Mouse (Mus musculus) cortical plate, adult 2 months (tissue): ENCODE measurements around the gene Prx. TPM values are rescaled to one million over a fixed set of nuclear protein-coding genes. Genes with fewer than 3 reads are reported as not detected.

Source experiments
- H3K27ac ChIP-seq: fragments of 200-500 bp; 2 replicates; pipeline ENCODE4 v1.5.1; 2012; ENCODE audit warnings: low read length, control low read depth, inconsistent platforms; ENCODE audit not compliant: insufficient read depth
- H3K4me1 ChIP-seq: fragments of 200-500 bp; 2 replicates; pipeline ENCODE4 v1.6.1; 2011; ENCODE audit warnings: low read length; ENCODE audit not compliant: control insufficient read depth, insufficient read depth
- H3K4me3 ChIP-seq: fragments of 200-500 bp; 2 replicates; pipeline ENCODE4 v1.5.1; 2011; ENCODE audit warnings: mild to moderate bottlenecking, low read length, control low read depth; ENCODE audit not compliant: insufficient read depth
- CTCF ChIP-seq: fragments of 200-500 bp; IDR thresholded peaks from 2 replicates; pipeline ENCODE4 v1.5.1; 2011; ENCODE audit warnings: mild to moderate bottlenecking, control low read depth, low read length; ENCODE audit not compliant: insufficient read depth; ENCODE audit errors: extremely low read depth
- POLR2A ChIP-seq: fragments of 200-500 bp; IDR thresholded peaks from 2 replicates; pipeline ENCODE4 v1.6.1; 2011; ENCODE audit warnings: mild to moderate bottlenecking, low read length, control low read depth; ENCODE audit not compliant: insufficient read depth; ENCODE audit errors: extremely low read depth
- polyA plus RNA-seq: library from polyadenylated mRNA; depleted of rRNA; stranded (reverse); fragments of >200 nt; gene quantifications from 2 replicates; pipeline ENCODE4 v1.2.3, GENCODE M21; 2012

Gene Prx
- polyA plus RNA-seq, 1 experiment = 0.29 TPM

- TF ChIP-seq POLR2A = peak; percentile 23; the same call in 1 of the 2 replicates
- no peak for TF ChIP-seq CTCF
- H3K27ac ChIP-seq = peak overlapping the region; percentile 45; the same call in 1 of the 2 replicates
- no peak overlapping the region for H3K4me3 ChIP-seq
- peaks cover 4% of the 10 kb centered on the region; the same call in 1 of the 2 replicates for H3K4me1 ChIP-seq
These were observed 32.6 kb downstream of the Prx start for GRCm38 (mm10) chr7:27531707-27532106.

- peak overlapping the region; percentile 45 for H3K27ac ChIP-seq
- no peak overlapping the region for H3K4me3 ChIP-seq
These were observed 33.4 kb downstream of the Prx start for GRCm38 (mm10) chr7:27532480-27533050.

GRCm38 (mm10) chr7:27535386-27535785 lies 36.3 kb downstream of the Prx start:
- Histone ChIP-seq H3K4me3 (no peak overlapping the region), H3K27ac (no peak overlapping the region), H3K4me1 (peaks cover 7% of the 10 kb centered on the region)
- no peak for TF ChIP-seq CTCF
- TF ChIP-seq POLR2A = no peak

More at GRCm38 (mm10) chr7:27532480-27533050, 33.4 kb downstream of the Prx start:
- peaks cover 4% of the 10 kb centered on the region; the same call in 1 of the 2 replicates for H3K4me1 ChIP-seq
- TF ChIP-seq POLR2A = no peak
- TF ChIP-seq CTCF = no peak

GRCm38 (mm10) chr7:27536618-27537017 lies 37.5 kb downstream of the Prx start:
- Histone ChIP-seq H3K4me3 (no peak overlapping the region), H3K27ac (no peak overlapping the region), H3K4me1 (peaks cover 7% of the 10 kb centered on the region)
- TF ChIP-seq POLR2A (no peak), CTCF (no peak)

- TF ChIP-seq CTCF = no peak
- TF ChIP-seq POLR2A = no peak
- no peak overlapping the region for H3K27ac ChIP-seq
- H3K4me3 ChIP-seq = no peak overlapping the region
- peaks cover 4% of the 10 kb centered on the region for H3K4me1 ChIP-seq
These were observed 38.9 kb downstream of the Prx start for GRCm38 (mm10) chr7:27537998-27538397.

GRCm38 (mm10) chr7:27538797-27539196 lies 39.7 kb downstream of the Prx start:
- Histone ChIP-seq H3K4me1 (peaks cover 8% of the 10 kb centered on the region), H3K4me3 (no peak overlapping the region), H3K27ac (no peak overlapping the region)
- TF ChIP-seq CTCF (no peak), POLR2A (no peak)

GRCm38 (mm10) chr7:27540521-27540920 lies 41.4 kb downstream of the Prx start:
- peaks cover 6% of the 10 kb centered on the region for H3K4me1 ChIP-seq
- H3K27ac ChIP-seq = no peak overlapping the region
- peak overlapping the region; percentile 75; the same call in 1 of the 2 replicates for H3K4me3 ChIP-seq
- TF ChIP-seq POLR2A (no peak), CTCF (no peak)

GRCm38 (mm10) chr7:27540935-27541334 lies 41.8 kb downstream of the Prx start:
- H3K4me3 ChIP-seq = peak overlapping the region; percentile 75; the same call in 1 of the 2 replicates
- no peak overlapping the region for H3K27ac ChIP-seq
- TF ChIP-seq CTCF = no peak
- no peak for TF ChIP-seq POLR2A
- peaks cover 6% of the 10 kb centered on the region for H3K4me1 ChIP-seq

GRCm38 (mm10) chr7:27541431-27541830 lies 42.3 kb downstream of the Prx start:
- peaks cover 6% of the 10 kb centered on the region for H3K4me1 ChIP-seq
- peak overlapping the region; percentile 84 for H3K27ac ChIP-seq
- peak overlapping the region; percentile 75 for H3K4me3 ChIP-seq
- TF ChIP-seq CTCF = no peak
- peak; percentile 95 for TF ChIP-seq POLR2A

GRCm38 (mm10) chr7:27541922-27542321 lies 42.8 kb downstream of the Prx start:
- TF ChIP-seq CTCF (no peak), POLR2A (no peak)
- Histone ChIP-seq H3K4me1 (peaks cover 6% of the 10 kb centered on the region), H3K27ac (peak overlapping the region; percentile 84), H3K4me3 (peak overlapping the region; percentile 75)
